In the genomic region with DNA sequence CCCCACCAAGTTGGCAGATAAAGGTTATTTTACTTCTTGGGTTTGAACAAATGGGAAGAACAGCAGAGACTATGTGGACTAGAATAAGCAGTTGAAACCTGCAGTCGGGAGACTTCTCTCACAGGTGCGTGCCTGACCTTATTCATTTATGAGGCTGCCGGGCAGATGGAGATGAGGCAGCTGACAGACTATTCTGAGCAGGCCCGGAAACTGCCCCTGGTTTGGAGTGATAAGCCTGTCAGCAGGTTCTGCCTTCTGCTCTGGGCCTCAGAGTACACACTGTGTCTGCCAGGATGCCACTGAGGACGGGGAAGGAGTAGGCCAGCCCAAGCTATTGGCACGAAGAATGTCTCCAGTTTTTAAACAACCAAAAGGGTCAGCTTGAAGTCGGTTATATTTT, we compare ENCODE assay signal across 11 mouse cellular contexts.
DNase-seq lines count a peak whose midpoint lies in the region; ATAC-seq and TF ChIP-seq lines count a peak whose summit lies in the region.
"Had no signal": no experiment of that assay in that cellular context is flagged by ENCODE, and none has a peak within 500 bp of the region (broad histone marks: within the 10 kb centered on the region; RNA-seq: fewer than 3 reads in every experiment).

No protein-coding gene starts in this region.

- H3K4me3 ChIP-seq in layer of hippocampus, adult 2 months = no peak overlapping the region
- H3K4me3 ChIP-seq in hindbrain, embryonic 16.5 days (ENCODE audit: low read length) = no peak overlapping the region
- H3K4me3 ChIP-seq: embryonic facial prominence, embryonic 13.5 days; liver, embryonic 15.5 days had no signal

- no peak overlapping the region for H3K9ac ChIP-seq in hindbrain, embryonic 16.5 days (ENCODE audit: low read depth, low read length)
- H3K9ac ChIP-seq: embryonic facial prominence, embryonic 13.5 days; liver, embryonic 15.5 days had no signal

- 53% methylated on average over 7 of the region's 7 CpGs for WGBS in hindbrain, embryonic 16.5 days

- H3K27me3 ChIP-seq in hindbrain, embryonic 16.5 days (replicated peaks; ENCODE audit: control insufficient read depth, insufficient read depth, low read length) = no peaks in the 10 kb centered on the region
- H3K27me3 ChIP-seq: embryonic facial prominence, embryonic 13.5 days; liver, embryonic 15.5 days had no signal

- H3K4me1 ChIP-seq in hindbrain, embryonic 16.5 days (ENCODE audit: control insufficient read depth, insufficient read depth, low read depth, low read length) = no peaks in the 10 kb centered on the region
- H3K4me1 ChIP-seq: embryonic facial prominence, embryonic 13.5 days; liver, embryonic 15.5 days had no signal

- peak in 1 of 2 experiments; percentile 13 for DNase-seq in layer of hippocampus, adult 2 months (ENCODE audit: low spot score in 2 of 2)
- no peak for DNase-seq in layer of hippocampus, adult 9-10 months (ENCODE audit: low spot score)
- DNase-seq in cerebellum, adult 11-12 months = peak; percentile 88
- peak; percentile 81 to 83 for DNase-seq in cerebellum, postnatal 14 days
- no peak for DNase-seq in urinary bladder, postnatal 36 days (ENCODE audit: low spot score in 2 of 2)
- DNase-seq in testis, postnatal 14 days (ENCODE audit: low spot score) = no peak
- DNase-seq: kidney, postnatal 25 days; right cerebral cortex, adult 18-20 months had no signal

- 0 out of 2 replicates have a peak, but pooled peaks cover 3% of the 10 kb centered on the region for H3K9me3 ChIP-seq in hindbrain, embryonic 16.5 days (ENCODE audit: control insufficient read depth, low read length)
- H3K9me3 ChIP-seq: liver, embryonic 15.5 days had no signal

- ATAC-seq in hindbrain, embryonic 16.5 days = peak; percentile 58; the same call in 1 of the 2 replicates

- no peak overlapping the region for H3K4me2 ChIP-seq in hindbrain, embryonic 16.5 days (ENCODE audit: low read length)
- H3K4me2 ChIP-seq: embryonic facial prominence, embryonic 13.5 days; liver, embryonic 15.5 days had no signal

- peak overlapping the region; percentile 51 for H3K27ac ChIP-seq in layer of hippocampus, adult 2 months
- no peak overlapping the region for H3K27ac ChIP-seq in hindbrain, embryonic 16.5 days (ENCODE audit: low read depth, low read length)
- H3K27ac ChIP-seq: embryonic facial prominence, embryonic 13.5 days; liver, embryonic 15.5 days had no signal

- no peak for TF ChIP-seq CTCF in layer of hippocampus, adult 2 months (conservative IDR thresholded peaks at IDR 0.05)

- no peaks in the 10 kb centered on the region for H3K36me3 ChIP-seq in hindbrain, embryonic 16.5 days (ENCODE audit: control insufficient read depth, insufficient read depth, low read length)
- H3K36me3 ChIP-seq: embryonic facial prominence, embryonic 13.5 days; liver, embryonic 15.5 days had no signal

Comparison
In these comparisons a context has a peak if more than half of its experiments do, and no peak if none do; other contexts are left out.
1. DNase-seq: peak in cerebellum, adult 11-12 months (single experiment) and cerebellum, postnatal 14 days (2 of 2); none in layer of hippocampus, adult 9-10 months (single experiment), urinary bladder, postnatal 36 days (0 of 2) and testis, postnatal 14 days (single experiment).